18 mouse cellular contexts compared by ENCODE assay signal in genomic region chr19:18654330-18654729, GRCm38 (mm10). TPM values are rescaled to one million over a fixed set of nuclear protein-coding genes. Genes with fewer than 3 reads are reported as not detected.
DNase-seq lines count a peak whose midpoint lies in the region; ATAC-seq lines count a peak whose summit lies in the region.
"Had no signal": no experiment of that assay in that cellular context is flagged by ENCODE, and none has a peak within 500 bp of the region (broad histone marks: within the 10 kb centered on the region; RNA-seq: fewer than 3 reads in every experiment).

No protein-coding gene starts in this region.

- DNase-seq in heart, postnatal 10 days = no peak
- DNase-seq in gastrocnemius, adult 8-10 months (ENCODE audit: low spot score in 2 of 2) = peak; percentile 45 to 59
- peak; percentile 71 for DNase-seq in gastrocnemius, postnatal 25 days
- no peak for DNase-seq in thymus, postnatal 14 days
- DNase-seq: adrenal gland, adult 8-10 months; kidney, adult 11 months; lung, embryonic 14.5 days; lung, postnatal 36 days; thymus, adult 2 months had no signal

- no peaks in the 10 kb centered on the region for H3K9me3 ChIP-seq in heart, embryonic 11.5 days (replicated peaks; ENCODE audit: control insufficient read depth, low read length)
- H3K9me3 ChIP-seq in megakaryocyte, embryonic 14.5 days = no peaks in the 10 kb centered on the region
- H3K9me3 ChIP-seq: embryonic facial prominence, embryonic 15.5 days; midbrain, embryonic 10.5 days; neural tube, embryonic 12.5 days had no signal

- WGBS in heart, embryonic 11.5 days (ENCODE audit: insufficient replicate concordance) = 76% methylated on average over 8 of the region's 8 CpGs

- H3K4me1 ChIP-seq in heart, embryonic 11.5 days (ENCODE audit: control insufficient read depth, insufficient read depth, low read length) = peaks cover 10% of the 10 kb centered on the region; the same call in 1 of the 2 replicates
- H3K4me1 ChIP-seq in megakaryocyte, embryonic 14.5 days = peaks cover 60% of the 10 kb centered on the region
- H3K4me1 ChIP-seq: embryonic facial prominence, embryonic 15.5 days; neural tube, embryonic 12.5 days had no signal

- H3K27me3 ChIP-seq in heart, embryonic 11.5 days (ENCODE audit: control insufficient read depth, insufficient read depth, low read length) = no peaks in the 10 kb centered on the region
- no peaks in the 10 kb centered on the region for H3K27me3 ChIP-seq in megakaryocyte, embryonic 14.5 days (replicated peaks)
- H3K27me3 ChIP-seq: embryonic facial prominence, embryonic 15.5 days; neural tube, embryonic 12.5 days; Patski had no signal

- ATAC-seq in heart, embryonic 11.5 days (replicated peaks; ENCODE audit: insufficient number of reproducible peaks, low FRiP score, low TSS enrichment) = no peak
- ATAC-seq in megakaryocyte, adult 5-6 weeks (ENCODE audit: poor library complexity, severe bottlenecking) = no peak
- ATAC-seq: forebrain, embryonic 16.5 days; Patski had no signal

- intact Hi-C loops in heart, postnatal 10 days (cut with DNase I) = no loop called here

- H3K9ac ChIP-seq in heart, embryonic 11.5 days (ENCODE audit: low read depth, low read length) = no peak overlapping the region
- H3K9ac ChIP-seq: embryonic facial prominence, embryonic 15.5 days; lung, embryonic 14.5 days; neural tube, embryonic 12.5 days had no signal

- H3K27ac ChIP-seq in heart, embryonic 11.5 days (ENCODE audit: low read depth, low read length) = peak overlapping the region; percentile 62; the same call in 1 of the 2 replicates
- H3K27ac ChIP-seq: embryonic facial prominence, embryonic 15.5 days; midbrain, embryonic 10.5 days; neural tube, embryonic 12.5 days had no signal

- no peaks in the 10 kb centered on the region for H3K36me3 ChIP-seq in heart, embryonic 11.5 days (ENCODE audit: control insufficient read depth, insufficient read depth, low read length)
- H3K36me3 ChIP-seq in megakaryocyte, embryonic 14.5 days (replicated peaks; ENCODE audit: low read length) = peaks cover 11% of the 10 kb centered on the region
- H3K36me3 ChIP-seq: embryonic facial prominence, embryonic 15.5 days; midbrain, embryonic 10.5 days; neural tube, embryonic 12.5 days had no signal

- H3K4me3 ChIP-seq in heart, embryonic 11.5 days (ENCODE audit: low read depth, low read length) = no peak overlapping the region
- peak overlapping the region; percentile 59 for H3K4me3 ChIP-seq in megakaryocyte, embryonic 14.5 days (replicated peaks)
- H3K4me3 ChIP-seq: embryonic facial prominence, embryonic 15.5 days; midbrain, embryonic 10.5 days; neural tube, embryonic 12.5 days had no signal

- no peak overlapping the region for H3K4me2 ChIP-seq in heart, embryonic 11.5 days
- H3K4me2 ChIP-seq: embryonic facial prominence, embryonic 15.5 days; liver, embryonic 11.5 days; lung, embryonic 14.5 days; neural tube, embryonic 12.5 days had no signal

RNA-seq across cellular contexts. Expression of gene Carnmt1, which starts 16.2 kb away (rescaled TPM):
- 21.7 and 26.5 TPM in 2 replicates for polyA plus RNA-seq in heart, embryonic 11.5 days (2014; fragmentation: Nextera tagmentation; extraction: Ambion mirVana)
- 10 to 100 TPM; 21.1 to 23.2 TPM for total RNA-seq in heart, postnatal 10 days (2021)
- 8.3 and 8.8 TPM in 2 replicates for polyA plus RNA-seq in megakaryocyte, embryonic 14.5 days (2012; ENCODE audit: insufficient read depth, low replicate concordance)
- 16.3 and 18.3 TPM in 2 replicates for total RNA-seq in megakaryocyte, adult 5-6 weeks (2015)
- 11.4 and 11.6 TPM in 2 replicates for total RNA-seq in megakaryocyte, adult 5-6 weeks (2017)
- total RNA-seq in gastrocnemius, adult 8-10 months (2022) = 100 to 1,000 TPM; 103 to 147 (median 134) TPM
- total RNA-seq in gastrocnemius, postnatal 25 days (2021) = 100 to 1,000 TPM in 1 of 2 experiments, 10 to 100 TPM in 1; 93.9 to 131 TPM

RNA-seq across cellular contexts. Expression of gene Nmrk1, which starts 22.6 kb away (rescaled TPM):
- 6.0 and 7.6 TPM in 2 replicates for polyA plus RNA-seq in heart, embryonic 11.5 days (2014; fragmentation: Nextera tagmentation; extraction: Ambion mirVana)
- 1 to 10 TPM; 3.3 TPM for total RNA-seq in heart, postnatal 10 days (2021)
- 0.96 and 1.5 TPM in 2 replicates for polyA plus RNA-seq in megakaryocyte, embryonic 14.5 days (2012; ENCODE audit: insufficient read depth, low replicate concordance)
- 6.1 and 13.0 TPM in 2 replicates for total RNA-seq in megakaryocyte, adult 5-6 weeks (2015)
- 3.7 and 4.6 TPM in 2 replicates for total RNA-seq in megakaryocyte, adult 5-6 weeks (2017)
- total RNA-seq in gastrocnemius, adult 8-10 months (2022) = 1 to 10 TPM; 3.0 to 4.8 (median 3.6) TPM
- 1 to 10 TPM; 2.2 to 2.7 TPM for total RNA-seq in gastrocnemius, postnatal 25 days (2021)

RNA-seq across cellular contexts. Expression of gene Ostf1, which starts 22.7 kb away (rescaled TPM):
- 60.2 and 65.4 TPM in 2 replicates for polyA plus RNA-seq in heart, embryonic 11.5 days (2014; fragmentation: Nextera tagmentation; extraction: Ambion mirVana)
- 10 to 100 TPM; 60.3 to 64.1 TPM for total RNA-seq in heart, postnatal 10 days (2021)
- polyA plus RNA-seq in megakaryocyte, embryonic 14.5 days (2012; ENCODE audit: insufficient read depth, low replicate concordance) = 422 and 727 TPM in 2 replicates
- 384 and 411 TPM in 2 replicates for total RNA-seq in megakaryocyte, adult 5-6 weeks (2015)
- total RNA-seq in megakaryocyte, adult 5-6 weeks (2017) = 378 and 396 TPM in 2 replicates
- 10 to 100 TPM; 22.1 to 28.5 (median 25.5) TPM for total RNA-seq in gastrocnemius, adult 8-10 months (2022)
- 10 to 100 TPM; 19.1 to 26.4 TPM for total RNA-seq in gastrocnemius, postnatal 25 days (2021)

RNA-seq across cellular contexts. Expression of gene D030056L22Rik, which starts 58.7 kb away (rescaled TPM):
- 26.9 and 27.7 TPM in 2 replicates for polyA plus RNA-seq in heart, embryonic 11.5 days (2014; fragmentation: Nextera tagmentation; extraction: Ambion mirVana)
- 10 to 100 TPM in 1 of 2 experiments, 1 to 10 TPM in 1; 9.1 to 13.5 TPM for total RNA-seq in heart, postnatal 10 days (2021)
- polyA plus RNA-seq in megakaryocyte, embryonic 14.5 days (2012; ENCODE audit: insufficient read depth, low replicate concordance) = 7.6 and 14.4 TPM in 2 replicates
- total RNA-seq in megakaryocyte, adult 5-6 weeks (2015) = 23.9 and 27.7 TPM in 2 replicates
- 10.4 and 11.4 TPM in 2 replicates for total RNA-seq in megakaryocyte, adult 5-6 weeks (2017)
- 1 to 10 TPM; 3.1 to 4.1 (median 3.3) TPM for total RNA-seq in gastrocnemius, adult 8-10 months (2022)
- 1 to 10 TPM; 3.5 to 3.6 TPM for total RNA-seq in gastrocnemius, postnatal 25 days (2021)

Comparison
In these comparisons a context has a peak if more than half of its experiments do, and no peak if none do; other contexts are left out.
1. DNase-seq: peak in gastrocnemius, adult 8-10 months (2 of 2) and gastrocnemius, postnatal 25 days (single experiment); none in heart, postnatal 10 days (0 of 2) and thymus, postnatal 14 days (single experiment).
2. RNA of gene Ostf1, which starts 22.7 kb away (total RNA-seq): 378 to 411 TPM in megakaryocyte, adult 5-6 weeks; 60.3 to 64.1 TPM in heart, postnatal 10 days, 19.1 to 26.4 TPM in gastrocnemius, postnatal 25 days and 22.1 to 28.5 TPM in gastrocnemius, adult 8-10 months; every median in the first group is over 4 times any median in the second.